Mouse (Mus musculus) embryonic facial prominence, embryonic 15.5 days (tissue): ENCODE results near the gene C530025M09Rik. TPM values are rescaled to one million over a fixed set of nuclear protein-coding genes. Genes with fewer than 3 reads are reported as not detected.

ENCODE experiments used
- ATAC-seq: fragments of 200-750 bp; cut with Nextera tagmentation; 2 replicates; pipeline ENCODE4 v1.8.0; 2017; ENCODE audit warnings: low read depth, moderate TSS enrichment; ENCODE audit not compliant: insufficient number of reproducible peaks, low FRiP score, low TSS enrichment
- H3K27ac ChIP-seq: fragments of 300-500 bp; sonication (generic); replicated peaks from 2 replicates; pipeline ENCODE4 v1.5.1; 2015; ENCODE audit warnings: mild to moderate bottlenecking, inconsistent platforms
- H3K27me3 ChIP-seq: fragments of 300-500 bp; sonication (generic); 2 replicates; pipeline ENCODE4 v1.6.1; 2015; ENCODE audit warnings: inconsistent platforms
- H3K36me3 ChIP-seq: fragments of 300-500 bp; sonication (generic); 2 replicates; pipeline ENCODE4 v1.6.1; 2015; ENCODE audit warnings: mild to moderate bottlenecking, inconsistent platforms
- H3K4me1 ChIP-seq: fragments of 300-500 bp; sonication (generic); 2 replicates; pipeline ENCODE4 v1.6.1; 2015; ENCODE audit warnings: inconsistent platforms
- H3K4me2 ChIP-seq: fragments of 300-500 bp; sonication (generic); replicated peaks from 2 replicates; pipeline ENCODE4 v1.6.1; 2015; ENCODE audit warnings: mild to moderate bottlenecking, inconsistent platforms
- H3K4me3 ChIP-seq: fragments of 300-500 bp; sonication (generic); replicated peaks from 2 replicates; pipeline ENCODE4 v1.5.1; 2015; ENCODE audit warnings: mild to moderate bottlenecking, inconsistent platforms
- H3K9ac ChIP-seq: fragments of 300-500 bp; sonication (generic); 2 replicates; pipeline ENCODE4 v1.6.1; 2015; ENCODE audit warnings: inconsistent platforms
- H3K9me3 ChIP-seq: fragments of 300-500 bp; sonication (generic); replicated peaks from 2 replicates; pipeline ENCODE4 v1.6.1; 2016; ENCODE audit warnings: inconsistent platforms
- WGBS: fragments of 180-500 bp; shearing (Covaris S2); methylation state at CpG from one replicate; pipeline ENCODE4 v1.1.7; 2015; 5-methylcytosine and 5-hydroxymethylcytosine counted together
- polyA plus RNA-seq: library from polyadenylated mRNA; unstranded; fragments of >200 nt; fragmentation: Nextera tagmentation; extraction: Ambion mirVana; gene quantifications from 2 replicates; pipeline ENCODE4 v1.2.1, GENCODE M21; 2015

C530025M09Rik gene
- polyA plus RNA-seq, 1 experiment from 2014 or later: not detected

GRCm38 (mm10) chr2:149798613-149799012 lies 32.4 kb downstream of the C530025M09Rik start:
- Histone ChIP-seq H3K9ac (no peak overlapping the region), H3K27ac (no peak overlapping the region), H3K4me3 (no peak overlapping the region), H3K4me1 (no peaks in the 10 kb centered on the region), H3K9me3 (no peaks in the 10 kb centered on the region), H3K36me3 (no peaks in the 10 kb centered on the region), H3K27me3 (no peaks in the 10 kb centered on the region), H3K4me2 (no peak overlapping the region)
- ATAC-seq: no peak
- 2% methylated on average over 3 of the region's 3 CpGs for WGBS

Other genes starting within 250 kb of the C530025M09Rik start
- 3.6 and 4.7 TPM in 2 replicates for gene Syndig1, start 2.0 kb downstream of the C530025M09Rik start, polyA plus RNA-seq